Mouse (Mus musculus) T-helper 1 cell (primary cell): ENCODE results near the gene Adipor2.

ENCODE experiments used
- in situ Hi-C: fragments of 300-600 bp; cut with MboI, MseI; formaldehyde crosslinking; loops from one replicate; pipeline ENCODE4 v1.15.1; 2025; ENCODE audit warnings: high pct_unique_total_duplicates

Gene Adipor2

GRCm38 (mm10) chr6:119314751-119315476 is 102.6 kb downstream of the Adipor2 start:
- in situ Hi-C loops, result no loop called here

- in situ Hi-C loops, result no loop called here
Measured at GRCm38 (mm10) chr6:119313588-119314375, 103.7 kb downstream of the Adipor2 start.

GRCm38 (mm10) chr6:119313096-119313495 is 104.4 kb downstream of the Adipor2 start:
- in situ Hi-C loops, result no loop called here

- in situ Hi-C loops, result no loop called here
Measured at GRCm38 (mm10) chr6:119312381-119312780, 105.1 kb downstream of the Adipor2 start.

GRCm38 (mm10) chr6:119310176-119310575 is 107.3 kb downstream of the Adipor2 start:
- in situ Hi-C loops, result no loop called here

- in situ Hi-C loops, result no loop called here
Measured at GRCm38 (mm10) chr6:119307867-119308413, 109.6 kb downstream of the Adipor2 start.

- in situ Hi-C loops, result no loop called here
Measured at GRCm38 (mm10) chr6:119303331-119303730, 114.2 kb downstream of the Adipor2 start.
